Mouse (Mus musculus) right cerebral cortex, postnatal 14 days (tissue): ENCODE results near the gene Mrgpra4.

Experiments
- DNase-seq: peaks from one replicate; pipeline ENCODE4 v3.0.0; 2022

The Mrgpra4 gene

GRCm38 (mm10) chr7:47981995-47982394 is at the start of gene Mrgpra4:
Gene Mrgpra4 (minus strand): TSS chr7:47982095.
- no peak for DNase-seq

- DNase-seq, result no peak
Observed at GRCm38 (mm10) chr7:48027497-48027896, 45.6 kb upstream of the Mrgpra4 start, which contains the start of gene Mrgprx1. Gene Mrgprx1 (minus strand): TSS chr7:48027597.

GRCm38 (mm10) chr7:48017874-48018273 is 36.0 kb upstream of the Mrgpra4 start:
- no peak for DNase-seq

- no peak for DNase-seq
Observed at GRCm38 (mm10) chr7:47995689-47996088, 13.8 kb upstream of the Mrgpra4 start.

- DNase-seq, result no peak
Observed at GRCm38 (mm10) chr7:47986752-47987151, 4.9 kb upstream of the Mrgpra4 start.
